8 mouse cellular contexts compared by ENCODE assay signal in genomic region chr9:56843679-56844188, GRCm38 (mm10). TPM values are rescaled to one million over a fixed set of nuclear protein-coding genes. Genes with fewer than 3 reads are reported as not detected.
DNase-seq lines count a peak whose midpoint lies in the region; ATAC-seq and TF ChIP-seq lines count a peak whose summit lies in the region.

No protein-coding gene starts in this region.

- H3K27ac ChIP-seq in thymus, adult 2 months (ENCODE audit: control insufficient read depth, insufficient read depth, low read length), result no peak overlapping the region
- H3K27ac ChIP-seq in neural tube, embryonic 14.5 days (ENCODE audit: low read depth, low read length), result no peak overlapping the region

- peak; percentile 29; the same call in 1 of the 2 replicates for TF ChIP-seq CTCF in thymus, adult 2 months (IDR thresholded peaks at IDR 0.05; ENCODE audit: borderline replicate concordance, control insufficient read depth, extremely low read depth, insufficient read depth, low read length, poor library complexity)

- H3K4me3 ChIP-seq in thymus, adult 2 months (ENCODE audit: control insufficient read depth, insufficient read depth, low read length), result no peak overlapping the region
- no peak overlapping the region for H3K4me3 ChIP-seq in neural tube, embryonic 14.5 days (ENCODE audit: low read depth, low read length)

- no peak for ATAC-seq in neural tube, embryonic 14.5 days (ENCODE audit: low read depth)

- 44% methylated on average over 7 of the region's 7 CpGs for WGBS in thymus, adult 2 months
- 27% methylated on average over 7 of the region's 7 CpGs for WGBS in neural tube, embryonic 14.5 days

- no peak for TF ChIP-seq POLR2A in thymus, adult 2 months (IDR thresholded peaks at IDR 0.05; ENCODE audit: control insufficient read depth, extremely low read depth, insufficient read depth, low read length, poor library complexity)

- H3K9ac ChIP-seq in neural tube, embryonic 14.5 days (replicated peaks; ENCODE audit: low read depth, low read length), result 0 out of 2 replicates have a peak overlapping the region, but pooled peaks have one; percentile 7

- H3K4me1 ChIP-seq in thymus, adult 2 months (replicated peaks; ENCODE audit: control insufficient read depth, insufficient read depth, low read length), result no peaks in the 10 kb centered on the region
- H3K4me1 ChIP-seq in neural tube, embryonic 14.5 days (ENCODE audit: control insufficient read depth, insufficient read depth, low read length), result peaks cover 24% of the 10 kb centered on the region

- no peaks in the 10 kb centered on the region for H3K9me3 ChIP-seq in neural tube, embryonic 14.5 days (ENCODE audit: control insufficient read depth, low read length)

- H3K4me2 ChIP-seq in neural tube, embryonic 14.5 days (ENCODE audit: low read depth, low read length), result no peak overlapping the region

- peak; percentile 42 for DNase-seq in thymus, adult 2 months
- no peak for DNase-seq in thymus, adult 18-20 months
- DNase-seq in cerebellum, adult 11-12 months, result peak; percentile 57
- DNase-seq in frontal cortex, postnatal 36 days (ENCODE audit: low spot score in 2 of 2), result peak; percentile 70 to 85
- DNase-seq in induced T-regulatory cell, adult 2 months (ENCODE audit: low read depth), result peak; percentile 56
- peak; percentile 35 to 84 for DNase-seq in left cerebral cortex, adult 9 months (ENCODE audit: low spot score in 2 of 2)
- DNase-seq in thymus, postnatal 25 days, result peak; percentile 40

- no peaks in the 10 kb centered on the region for H3K36me3 ChIP-seq in thymus, adult 2 months (ENCODE audit: control insufficient read depth, insufficient read depth, low read length)
- H3K36me3 ChIP-seq in neural tube, embryonic 14.5 days (ENCODE audit: control insufficient read depth, insufficient read depth, low read length), result no peaks in the 10 kb centered on the region

- no peaks in the 10 kb centered on the region for H3K27me3 ChIP-seq in thymus, adult 2 months (ENCODE audit: control insufficient read depth, insufficient read depth, low read length)
- H3K27me3 ChIP-seq in neural tube, embryonic 14.5 days (ENCODE audit: control insufficient read depth, insufficient read depth, low read length), result no peaks in the 10 kb centered on the region

RNA-seq across cellular contexts. Expression of gene Odf3l1, which starts 20.7 kb away (rescaled TPM):
- polyA plus RNA-seq in thymus, adult 2 months (2012; rRNA removed), result 2.2 TPM in 2 replicates
- 0.32 TPM in 1 of 2 replicates, not detected in the other for polyA plus RNA-seq in neural tube, embryonic 14.5 days (2014; fragmentation: Nextera tagmentation; extraction: Ambion mirVana)

RNA-seq across cellular contexts. Expression of gene Cspg4, which starts 21.1 kb away (rescaled TPM):
- polyA plus RNA-seq in thymus, adult 2 months (2012; rRNA removed), result 3.5 and 3.6 TPM in 2 replicates
- 6.1 and 6.7 TPM in 2 replicates for polyA plus RNA-seq in neural tube, embryonic 14.5 days (2014; fragmentation: Nextera tagmentation; extraction: Ambion mirVana)

RNA-seq across cellular contexts. Expression of gene Lingo1, which starts 47.5 kb away (rescaled TPM):
- polyA plus RNA-seq in thymus, adult 2 months (2012; rRNA removed), result 5.2 and 5.3 TPM in 2 replicates
- 50.4 and 56.7 TPM in 2 replicates for polyA plus RNA-seq in neural tube, embryonic 14.5 days (2014; fragmentation: Nextera tagmentation; extraction: Ambion mirVana)

Comparison
In these comparisons a context has a peak if more than half of its experiments do, and no peak if none do; other contexts are left out.
1. DNase-seq: peak in thymus, adult 2 months (single experiment), cerebellum, adult 11-12 months (single experiment), frontal cortex, postnatal 36 days (2 of 2), induced T-regulatory cell, adult 2 months (single experiment), left cerebral cortex, adult 9 months (2 of 2) and thymus, postnatal 25 days (single experiment); none in thymus, adult 18-20 months (0 of 2).